Mouse (Mus musculus) small intestine, adult 2 months (tissue): ENCODE measurements around the gene Kif1bp.

ENCODE experiments used
- CTCF ChIP-seq: fragments of 200-500 bp; IDR thresholded peaks from 2 replicates; pipeline ENCODE4 v1.5.1; 2012; ENCODE audit warnings: low read depth, mild to moderate bottlenecking, control low read depth, inconsistent platforms, low read length, moderate library complexity, mixed read lengths; ENCODE audit not compliant: insufficient replicate concordance, insufficient read length; ENCODE audit errors: extremely low read depth
- POLR2A ChIP-seq: fragments of 200-500 bp; IDR thresholded peaks from 2 replicates; pipeline ENCODE4 v1.6.1; 2012; ENCODE audit warnings: low read depth, mild to moderate bottlenecking, control low read depth, inconsistent platforms, low read length, moderate library complexity

GRCm38 (mm10) chr10:62542507-62542906 lies 35.8 kb downstream of the Kif1bp start:
- TF ChIP-seq CTCF (no peak), POLR2A (no peak)
